Mouse (Mus musculus): ENCODE results near the gene Trim8. TPM values are rescaled to one million over a fixed set of nuclear protein-coding genes. Genes with fewer than 3 reads are reported as not detected.

Trim8 gene
- total RNA-seq, 2 experiments from 2014 or later: 113 to 119 TPM

DNA sequence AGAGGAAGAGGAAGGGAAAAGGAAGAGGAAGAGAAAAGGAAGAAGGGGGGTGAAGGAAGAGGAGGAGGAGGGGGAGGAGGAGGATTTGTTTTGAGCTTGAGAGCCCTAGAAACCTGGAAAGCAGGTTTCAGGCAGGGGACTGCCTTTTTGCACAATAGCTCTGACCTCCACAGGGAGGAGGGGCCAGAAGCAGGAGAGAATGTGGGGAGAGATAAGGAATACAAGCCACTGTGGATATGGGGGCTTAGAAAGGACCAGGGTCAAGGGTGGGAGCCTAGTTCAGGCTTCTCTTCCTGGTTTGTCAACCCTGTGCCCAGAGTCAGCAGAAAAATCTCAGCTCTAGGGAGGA, 21.6 kb downstream of the Trim8 start:
- DNase-seq: no peak
- intact Hi-C loops (cut with DNase I): no loop called here

DNA sequence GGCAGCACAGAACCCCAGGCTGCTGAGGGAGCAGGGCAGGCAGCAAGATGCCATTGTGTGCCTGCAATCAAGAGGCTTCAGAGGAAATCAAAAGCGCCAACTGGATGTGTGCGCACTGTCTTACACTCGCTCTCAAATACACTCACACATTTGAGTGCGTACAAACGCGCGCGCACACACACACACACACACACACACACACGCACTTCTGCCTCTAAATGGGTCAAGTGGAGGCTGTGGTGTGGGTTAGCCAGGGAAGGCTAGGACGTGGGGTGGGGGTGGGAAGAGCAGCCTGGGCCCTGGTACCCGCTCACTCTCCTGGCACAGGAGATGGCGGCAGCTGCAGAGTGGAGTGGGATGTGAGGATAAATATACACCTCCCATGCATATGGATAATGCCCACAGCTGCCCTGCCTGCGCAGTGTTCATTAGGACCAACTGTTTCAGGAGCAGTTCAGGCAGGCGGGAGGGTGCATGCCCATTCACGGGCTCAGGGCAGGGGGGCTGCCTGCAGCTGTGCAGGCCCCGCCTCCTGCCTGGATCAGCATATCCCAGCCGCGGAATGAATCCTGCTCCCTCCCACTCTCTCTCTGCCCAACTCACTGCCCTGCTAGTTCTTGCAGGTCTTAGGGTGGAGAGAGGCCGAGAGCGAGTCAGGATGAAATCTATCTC, 22.1 kb downstream of the Trim8 start:
- intact Hi-C loops (cut with DNase I): no loop called here

DNA sequence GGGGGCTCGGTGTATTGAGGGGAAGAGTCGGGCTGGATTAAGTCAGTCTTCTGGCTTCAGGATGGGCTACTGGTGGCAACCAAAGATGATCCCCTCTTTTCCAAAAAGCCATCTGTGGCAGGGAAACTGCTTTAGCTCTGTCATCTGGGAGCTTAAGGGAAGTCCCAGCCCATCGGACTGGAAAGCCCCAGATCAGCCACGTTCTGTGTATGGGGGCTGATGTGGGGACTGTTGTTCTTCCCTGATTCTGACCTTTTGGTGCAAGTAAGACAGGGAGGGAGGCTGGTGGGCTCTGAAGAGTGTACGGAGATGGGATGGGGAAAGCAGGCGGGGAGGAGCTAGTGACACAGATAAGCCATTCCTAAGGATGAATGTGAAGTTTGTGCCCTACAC, 22.6 kb downstream of the Trim8 start:
- DNase-seq: no peak

More for the DNA sequence above, 22.1 kb downstream of the Trim8 start:
- DNase-seq: peak; percentile 80

DNA sequence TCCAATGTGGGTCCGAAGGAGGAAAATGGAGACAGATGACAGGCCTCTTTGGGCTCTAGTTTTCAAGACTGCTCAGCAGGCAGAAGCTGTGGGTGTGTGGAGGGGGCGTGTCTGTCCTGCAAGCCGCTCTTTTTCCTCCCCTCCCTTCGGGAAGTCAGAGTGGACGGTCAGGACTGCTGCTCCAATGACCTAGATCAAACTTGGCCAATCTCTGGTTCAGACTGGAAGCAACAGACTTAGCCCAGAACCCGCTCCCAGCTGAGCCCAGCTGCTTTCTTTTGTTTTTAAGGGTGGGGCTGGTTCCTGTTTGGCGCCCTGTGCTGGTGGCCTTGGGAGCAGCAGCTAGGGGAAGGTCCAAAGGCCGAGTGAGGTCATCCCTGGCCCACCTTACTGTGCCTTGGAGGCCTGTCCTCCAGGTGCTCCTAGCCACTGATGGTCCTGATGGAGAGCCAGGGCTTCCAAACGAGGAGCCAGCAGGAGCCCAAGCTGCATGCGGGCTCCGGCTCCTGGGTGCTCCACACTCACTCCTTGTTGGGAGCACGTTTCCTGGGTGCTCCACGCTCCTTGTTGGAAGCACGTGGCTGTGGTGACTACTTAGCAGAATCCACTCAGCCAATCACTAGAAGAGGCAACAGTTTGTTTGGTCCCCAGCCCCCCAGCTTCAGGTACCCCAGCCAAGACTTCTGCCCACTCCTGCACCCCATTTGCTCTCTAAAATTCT, 23.3 kb downstream of the Trim8 start:
- intact Hi-C loops (cut with DNase I): no loop called here
- no peak for DNase-seq

More for the DNA sequence above, 22.6 kb downstream of the Trim8 start:
- intact Hi-C loops (cut with DNase I): no loop called here

DNA sequence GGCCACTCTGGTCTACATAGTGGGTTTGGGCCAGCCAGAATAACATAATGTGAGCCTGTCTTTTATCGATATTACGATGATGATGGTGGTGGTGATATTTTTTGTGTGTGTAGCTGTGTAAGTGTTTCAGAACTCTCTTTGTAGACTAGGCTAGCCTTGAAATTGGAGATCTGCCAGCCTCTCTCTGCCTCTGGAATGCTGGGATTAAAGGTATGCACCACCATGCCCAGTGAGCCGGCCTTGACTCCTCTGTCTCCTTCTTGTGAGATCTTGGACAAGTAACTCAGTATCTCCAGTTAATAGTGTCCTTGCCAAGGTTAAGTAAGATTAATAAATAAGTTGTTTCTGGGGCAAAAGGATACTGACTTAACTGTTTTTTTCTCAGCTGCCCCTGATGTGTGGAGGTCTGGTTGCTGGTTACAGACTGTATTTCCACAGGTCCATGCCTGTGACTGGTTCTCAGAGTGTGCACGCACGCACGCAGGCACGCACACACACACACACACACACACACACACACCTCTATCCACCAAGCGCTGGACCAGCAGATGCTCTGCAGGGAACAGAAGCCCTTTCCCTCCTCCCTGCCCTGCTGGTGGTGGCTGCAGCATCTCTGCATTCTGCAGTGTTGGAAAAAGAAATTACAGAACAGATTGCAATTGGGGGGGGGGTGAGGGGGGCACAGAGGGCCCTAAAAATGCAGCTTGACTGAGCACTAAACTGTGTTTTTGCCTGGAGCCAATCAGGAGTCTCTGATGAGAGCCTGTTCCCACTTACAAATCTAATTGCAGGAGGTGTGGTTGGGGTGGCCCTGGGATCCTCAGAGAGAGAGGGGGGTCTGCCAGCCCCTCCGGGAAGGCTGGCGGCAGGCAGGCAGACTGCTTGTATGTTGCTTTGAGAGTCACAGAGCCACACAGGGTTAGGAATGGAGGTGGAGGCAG, 24.5 kb downstream of the Trim8 start:
- no peak for DNase-seq
- intact Hi-C loops (cut with DNase I): no loop called here

DNA sequence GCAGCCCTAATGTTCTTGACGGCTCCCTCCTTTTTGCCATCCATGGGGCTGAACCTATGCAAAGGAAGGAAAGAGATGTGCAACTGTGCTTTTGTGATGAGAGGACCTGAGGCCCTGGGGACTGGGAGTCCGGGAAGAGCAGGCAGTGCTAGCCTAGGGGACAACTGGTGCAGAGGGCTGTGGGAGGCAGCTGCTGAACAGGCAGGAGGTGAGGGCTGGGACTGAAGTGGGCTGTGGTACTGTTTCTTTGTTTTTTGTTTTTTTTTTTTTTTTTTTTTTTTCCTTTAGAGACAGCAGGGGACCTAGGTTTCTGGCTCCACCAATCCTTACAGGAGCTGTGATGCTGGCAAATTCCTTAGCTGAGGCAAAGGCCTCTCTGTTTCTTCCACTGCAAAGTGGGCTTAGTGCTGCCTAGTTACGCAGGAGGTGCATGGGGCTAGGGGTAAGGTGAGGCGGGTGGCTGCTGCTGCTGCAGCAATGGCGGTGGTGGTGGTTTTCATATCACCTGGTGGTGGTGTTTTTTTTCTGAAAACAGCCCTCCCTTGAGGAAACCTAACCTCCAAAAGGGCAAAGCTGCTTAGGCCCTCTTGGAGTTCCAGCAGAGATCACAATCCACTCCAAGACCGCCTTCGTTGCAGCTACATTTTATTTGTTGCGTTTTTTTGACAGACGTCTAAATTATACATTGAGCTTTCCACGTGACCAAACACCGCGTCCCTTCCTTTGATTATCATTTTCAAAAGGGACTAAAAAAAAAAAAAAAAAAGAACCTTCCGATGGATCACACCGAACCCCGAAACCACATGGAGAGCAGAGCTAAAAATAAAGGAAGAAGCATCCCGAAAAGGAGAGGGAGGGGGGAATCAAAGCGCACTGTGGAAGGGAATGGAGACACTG, 26.4 kb downstream of the Trim8 start:
- intact Hi-C loops (cut with DNase I): no loop called here
- no peak for DNase-seq

DNA sequence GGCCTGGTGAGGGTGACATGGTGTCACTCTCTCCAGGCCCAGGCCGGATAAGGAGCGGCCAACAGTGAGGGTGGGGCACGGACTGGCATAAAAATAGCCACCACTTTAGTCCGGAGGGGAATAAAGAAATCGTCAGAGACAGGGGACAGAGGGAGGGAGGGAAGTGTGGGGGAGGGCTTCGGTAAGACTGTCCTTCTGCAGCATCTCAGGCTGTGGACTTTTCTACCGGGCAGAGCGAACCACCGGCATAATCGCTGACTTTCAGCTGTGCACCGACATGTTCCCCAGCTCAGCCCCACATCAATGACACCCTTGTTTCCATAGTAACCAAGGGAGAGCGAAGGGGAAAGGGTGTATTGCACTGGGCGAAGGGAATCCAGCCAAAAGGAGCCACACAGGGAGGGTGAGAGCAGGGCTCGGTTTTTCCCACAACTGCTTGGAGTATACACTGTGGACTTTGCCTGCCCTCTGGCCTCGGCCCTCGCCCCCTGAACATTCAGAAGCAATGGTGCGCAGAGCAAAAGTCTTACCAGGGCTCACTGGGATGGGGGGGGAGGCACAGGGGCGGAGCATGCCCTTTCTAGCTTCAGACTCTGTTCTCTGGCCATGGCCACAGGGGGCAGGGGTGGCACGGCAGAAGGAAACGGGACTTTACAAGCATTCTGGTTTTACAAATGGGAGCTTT, 27.2 kb downstream of the Trim8 start:
- intact Hi-C loops (cut with DNase I): no loop called here
- peak; percentile 70 for DNase-seq

DNA sequence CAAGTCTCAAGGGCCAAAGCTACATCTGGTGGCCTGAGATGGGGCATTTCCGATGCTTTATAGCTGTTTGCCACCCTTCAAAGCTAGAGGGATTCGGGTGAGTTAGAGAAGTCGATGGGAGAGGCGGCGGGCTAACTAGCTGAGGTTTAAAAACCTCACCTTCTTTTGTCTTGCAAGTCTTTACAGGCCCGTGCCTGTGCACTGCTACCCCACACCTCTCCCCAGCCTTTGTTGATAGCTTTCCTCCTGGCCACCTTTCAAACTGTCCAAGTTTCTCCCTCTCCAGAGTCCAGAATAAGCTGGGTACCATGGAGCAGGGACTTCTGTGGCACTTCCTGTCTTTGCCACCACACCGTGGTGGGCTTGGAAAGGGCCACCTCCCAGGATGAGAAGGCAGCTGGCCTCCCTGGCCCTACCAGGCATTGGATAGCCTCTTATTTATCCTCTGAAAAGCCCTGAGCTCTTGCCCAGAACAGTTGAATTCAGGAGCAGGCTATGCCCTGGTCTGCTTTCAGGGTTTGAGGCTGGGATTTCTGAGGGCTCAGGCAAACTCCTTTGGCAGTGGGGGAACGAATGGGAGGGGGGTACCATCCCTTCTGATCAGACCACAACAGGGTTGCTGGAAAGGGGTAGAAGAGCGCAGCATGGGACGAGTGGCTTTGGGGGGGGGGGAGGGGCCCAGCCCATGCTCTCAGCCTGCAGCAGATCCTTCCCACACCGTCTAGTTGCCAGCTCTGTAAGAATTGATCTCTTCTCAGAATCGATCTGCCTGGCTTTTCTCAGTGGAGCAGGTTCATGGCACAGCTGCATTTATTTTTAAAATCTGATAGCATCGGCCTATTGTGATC, 28.3 kb downstream of the Trim8 start:
- intact Hi-C loops (cut with DNase I): no loop called here
- no peak for DNase-seq

DNA sequence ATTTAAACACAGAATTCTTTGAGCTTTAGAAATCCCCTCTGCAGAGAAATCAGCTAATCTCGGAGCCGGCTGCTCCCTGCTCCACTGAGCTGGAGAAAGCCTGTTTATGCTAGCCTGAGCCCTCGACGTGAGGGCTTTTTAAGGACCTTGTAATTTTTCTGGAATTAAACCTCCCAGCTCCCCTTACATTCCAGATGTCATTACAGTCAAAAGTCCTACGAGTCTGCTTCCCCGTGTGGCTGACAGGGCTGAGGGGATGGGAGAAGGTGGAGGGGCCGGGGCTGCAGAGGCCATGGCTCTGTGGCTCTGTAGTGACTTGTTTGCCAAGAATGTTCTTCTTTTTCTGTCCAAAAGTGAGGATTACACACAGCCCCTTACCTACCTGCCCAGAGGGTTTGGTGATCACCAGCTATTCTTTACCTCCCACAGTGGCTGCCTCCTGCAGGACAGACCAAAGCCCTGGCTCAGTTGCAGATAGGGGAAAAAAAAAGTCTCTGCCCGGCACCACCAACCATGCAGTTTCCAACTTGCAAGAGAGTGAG, 29.0 kb downstream of the Trim8 start:
- intact Hi-C loops (cut with DNase I): no loop called here
- no peak for DNase-seq

DNA sequence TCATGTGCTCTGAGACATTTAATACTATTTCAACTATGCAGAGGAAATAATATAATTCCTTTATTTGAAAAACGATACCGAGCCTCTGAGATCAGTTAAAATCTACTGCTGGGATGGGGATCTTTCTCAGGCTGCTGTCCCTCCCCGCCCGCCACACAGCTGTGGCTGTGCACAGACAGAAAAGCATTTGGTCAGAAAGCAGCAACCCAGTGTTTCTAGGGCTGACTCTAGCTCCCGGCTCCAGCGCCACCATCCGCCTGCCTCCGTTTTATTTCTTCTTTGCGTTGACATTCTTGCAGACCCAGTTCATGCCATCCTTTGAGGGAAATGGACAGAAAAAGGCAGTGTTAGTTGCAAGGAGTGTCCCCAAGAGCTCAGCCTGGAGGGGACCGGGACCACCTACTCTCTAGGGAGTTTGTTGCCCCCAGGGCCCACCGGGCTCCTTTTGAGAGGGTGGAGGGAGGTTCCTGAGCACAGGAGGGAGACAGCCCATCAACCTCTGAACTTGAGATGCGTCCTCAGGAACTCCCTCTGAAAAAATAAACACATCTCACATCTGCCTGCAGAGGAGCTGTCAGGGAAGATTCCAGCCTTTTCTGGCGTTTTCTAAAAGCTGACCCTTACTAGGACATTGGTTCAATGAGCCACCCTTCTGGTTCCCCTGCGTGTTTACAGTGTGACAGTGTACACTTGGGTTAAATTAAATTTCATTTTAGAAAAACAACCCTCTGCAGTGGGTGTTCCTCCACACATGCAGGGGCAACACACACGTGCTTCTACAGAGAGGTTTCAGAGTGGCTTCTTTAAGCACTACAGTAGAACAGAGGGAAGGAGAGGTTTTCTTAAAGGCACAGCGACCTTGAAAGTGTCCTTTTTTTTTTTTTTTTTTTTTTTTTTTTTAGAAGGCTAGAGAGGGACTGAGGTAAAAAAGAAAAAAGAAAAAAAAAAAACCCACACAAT, 29.8 kb downstream of the Trim8 start:
- intact Hi-C loops (cut with DNase I): no loop called here
- no peak for DNase-seq

DNA sequence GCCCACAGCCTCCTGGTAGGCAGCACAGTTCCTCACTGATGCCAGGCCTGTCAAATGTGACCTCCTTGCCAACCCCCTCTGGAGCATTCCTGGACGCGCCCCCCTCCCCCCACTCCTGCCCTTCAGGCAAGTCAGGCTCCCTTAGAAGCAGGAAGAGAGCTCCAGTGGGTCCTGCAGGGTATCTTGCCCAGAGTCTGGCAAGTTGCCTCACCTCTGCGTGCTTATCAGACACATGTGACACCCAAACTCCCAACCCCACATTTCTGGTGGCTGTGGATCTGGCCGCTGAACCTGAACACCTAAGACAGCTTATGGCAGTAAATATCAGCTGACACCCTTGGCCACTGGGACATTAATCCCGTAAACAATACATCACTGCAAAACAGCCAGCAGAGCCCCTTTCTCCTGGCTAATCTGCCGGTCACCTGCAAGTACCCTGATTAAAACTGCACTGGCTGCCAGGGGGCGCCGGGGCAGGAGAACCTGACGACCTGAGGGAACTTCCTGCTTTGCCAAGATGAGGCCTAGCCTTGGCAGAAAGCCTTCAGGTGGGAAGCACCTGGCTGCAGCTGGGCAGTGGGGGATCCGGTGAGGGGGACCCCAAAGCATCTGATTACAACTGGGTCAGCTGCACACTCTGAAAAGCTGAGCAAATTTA, 30.7 kb downstream of the Trim8 start:
- peak; percentile 54 for DNase-seq
- intact Hi-C loops (cut with DNase I): no loop called here

DNA sequence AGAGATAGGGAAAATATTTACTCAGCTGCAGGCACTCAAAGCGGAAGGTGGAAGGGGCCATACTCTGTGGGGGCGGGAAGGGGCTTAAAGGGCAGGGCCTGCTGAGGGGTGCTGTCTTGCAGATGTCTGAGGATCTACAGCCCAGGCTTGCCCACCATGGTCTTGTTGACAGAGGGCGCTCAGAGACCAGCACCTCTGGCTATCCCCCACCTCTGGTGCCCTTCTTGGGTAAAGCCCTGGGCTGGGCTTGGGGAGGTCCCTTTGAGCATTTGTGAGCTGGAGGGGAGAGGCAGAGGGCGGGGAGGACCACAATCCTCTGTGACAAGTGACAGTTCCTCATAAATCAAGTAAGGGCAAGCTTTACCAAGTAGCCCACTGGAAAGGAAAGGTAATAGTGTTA, 31.6 kb downstream of the Trim8 start:
- intact Hi-C loops (cut with DNase I): no loop called here
- no peak for DNase-seq

DNA sequence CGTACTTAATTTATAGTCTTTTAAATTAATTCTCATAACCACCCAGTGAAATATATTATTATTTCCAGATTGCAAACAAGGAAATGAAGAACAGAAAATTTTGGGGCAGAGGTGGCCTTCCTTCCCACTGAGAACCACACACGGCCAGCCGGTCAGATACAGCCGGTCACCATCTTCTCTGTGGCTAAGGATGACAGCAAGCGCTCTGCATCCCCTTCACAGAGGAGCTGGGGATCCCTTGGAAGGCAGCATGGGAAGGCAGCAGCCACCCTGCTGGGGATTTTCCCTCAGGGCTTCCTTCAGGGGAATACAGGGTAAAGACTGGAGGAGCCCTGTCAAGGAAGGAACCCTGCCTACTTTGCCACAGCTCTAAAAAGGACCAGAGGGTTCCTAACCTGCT, 32.0 kb downstream of the Trim8 start:
- DNase-seq: no peak
- intact Hi-C loops (cut with DNase I): no loop called here

DNA sequence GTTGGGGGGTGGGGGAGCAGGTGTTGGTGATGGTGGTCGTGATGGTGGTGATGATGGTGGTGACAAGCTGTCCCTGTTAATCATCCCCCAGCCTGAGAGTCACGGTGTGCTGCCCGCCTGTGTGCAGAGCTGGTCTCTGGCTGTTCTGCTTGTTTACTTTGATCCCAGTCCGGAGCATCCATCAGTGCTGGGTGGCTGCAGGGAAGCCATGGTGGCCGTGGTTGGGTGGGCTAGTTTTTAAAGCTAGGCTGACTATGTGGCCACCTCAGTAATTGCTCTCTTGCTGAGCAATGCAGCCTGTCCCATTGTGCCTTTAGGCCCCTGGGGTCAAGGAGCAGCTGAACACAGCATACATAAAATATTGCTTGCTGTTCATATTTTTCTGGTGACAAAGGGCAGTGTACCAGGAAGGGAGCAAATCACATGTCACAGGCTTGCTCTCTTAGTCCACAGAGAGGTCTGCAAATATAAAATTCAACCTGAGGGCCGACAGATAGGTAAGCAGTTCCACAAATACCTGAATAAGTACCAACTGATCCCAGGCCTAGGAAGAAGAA, 33.1 kb downstream of the Trim8 start:
- intact Hi-C loops (cut with DNase I): no loop called here
- DNase-seq: no peak

DNA sequence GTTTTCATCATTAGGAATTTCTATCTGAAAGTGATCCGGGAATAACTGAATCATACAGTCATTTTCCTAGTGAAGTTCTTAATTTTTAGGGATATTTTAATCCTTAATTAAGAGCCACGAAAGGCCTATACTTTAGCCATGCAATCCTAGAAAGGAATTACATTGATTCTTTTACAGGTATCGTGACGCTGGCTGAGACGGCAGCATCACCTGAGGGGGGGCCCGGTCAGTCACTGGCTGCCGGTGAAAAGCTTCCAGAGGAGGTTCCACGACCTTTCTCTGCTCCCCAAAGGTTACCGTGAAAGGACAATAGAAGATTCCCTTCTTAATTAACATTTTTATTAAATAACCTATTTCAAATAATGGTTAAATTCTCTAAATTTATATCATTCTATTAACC, 35.9 kb downstream of the Trim8 start:
- DNase-seq: no peak
- intact Hi-C loops (cut with DNase I): no loop called here

DNA sequence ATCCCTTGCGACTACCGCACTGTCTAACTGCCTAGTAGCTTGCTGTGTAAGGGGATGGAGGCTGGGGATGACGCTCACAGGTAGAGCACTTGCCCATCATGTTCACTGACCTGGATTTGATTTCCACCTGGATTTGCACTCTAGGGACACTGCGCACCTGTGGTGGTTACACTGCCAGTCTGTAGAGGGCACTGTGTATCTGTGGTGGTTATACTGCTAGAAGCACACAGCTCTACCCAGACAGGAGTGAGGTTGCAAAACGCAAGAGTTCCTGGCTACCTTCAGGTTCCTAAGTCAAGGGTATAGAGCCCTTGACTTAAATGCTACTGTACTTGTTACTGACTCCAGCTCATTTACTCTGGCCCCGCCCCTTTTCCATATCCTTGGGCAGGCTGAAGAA, 36.7 kb downstream of the Trim8 start:
- intact Hi-C loops (cut with DNase I): no loop called here
- no peak for DNase-seq

DNA sequence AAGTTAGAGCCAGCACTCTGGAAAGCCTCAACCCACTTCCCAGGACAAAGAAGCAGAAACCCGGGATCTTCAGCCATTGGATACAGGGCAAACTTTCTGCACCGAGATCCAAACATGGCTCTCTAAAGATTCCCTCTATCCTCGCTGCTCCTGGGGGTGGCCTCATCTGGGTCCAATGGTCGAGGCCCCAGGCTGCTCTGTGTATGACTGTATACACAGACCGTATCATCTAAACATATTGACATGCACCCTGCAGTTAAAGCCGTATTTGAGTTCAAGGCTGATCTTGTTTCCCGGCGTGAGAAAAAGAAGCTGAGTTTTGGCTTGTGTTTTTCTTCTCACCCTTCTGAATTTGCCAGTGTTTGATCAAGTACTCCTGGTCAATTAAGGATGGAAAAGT, 41.2 kb downstream of the Trim8 start:
- intact Hi-C loops (cut with DNase I): no loop called here
- no peak for DNase-seq

All from left cerebral cortex, postnatal 4 days (tissue).